Mouse (Mus musculus) MEL (cell line): ENCODE results near the gene Dnmt3l.

Experiments used
- CTCF ChIP-seq, 3 experiments: IDR thresholded peaks in 2 of 3; conservative IDR thresholded peaks in 1 of 3; 2 replicates each; pipeline ENCODE4 v1.5.1; 2011 to 2012; ENCODE audit warnings: low read length in 3 of 3, low read depth in 2 of 3, mild to moderate bottlenecking in 2 of 3, improper control_type of control experiment in 1 of 3, inconsistent platforms in 1 of 3, mixed read lengths in 1 of 3, moderate library complexity in 1 of 3; ENCODE audit not compliant: control insufficient read depth in 1 of 3, insufficient read depth in 1 of 3, poor library complexity in 1 of 3, severe bottlenecking in 1 of 3
- ETS1 ChIP-seq: IDR thresholded peaks from 2 replicates; pipeline ENCODE4 v1.6.1; 2012; ENCODE audit warnings: low read depth, mild to moderate bottlenecking, inconsistent platforms, low read length, improper control_type of control experiment, moderate library complexity
- JUND ChIP-seq: IDR thresholded peaks from 2 replicates; pipeline ENCODE4 v1.6.1; 2011; ENCODE audit warnings: low read depth, mild to moderate bottlenecking, improper control_type of control experiment, low read length
- ZC3H11A ChIP-seq: IDR thresholded peaks from 2 replicates; pipeline ENCODE4 v1.6.1; 2012; ENCODE audit warnings: low read depth, mild to moderate bottlenecking, inconsistent platforms, low read length, improper control_type of control experiment

GRCm38 (mm10) chr10:78002316-78002715 lies 39.4 kb upstream of the Dnmt3l start:
- TF ChIP-seq ETS1: no peak
- no peak for TF ChIP-seq CTCF (IDR thresholded peaks at IDR 0.05 in 2 of 3, conservative IDR thresholded peaks at IDR 0.05 in 1 of 3; ENCODE audit: control insufficient read depth in 1 of 3, insufficient read depth in 1 of 3, low read depth in 2 of 3, low read length in 3 of 3, poor library complexity in 1 of 3, severe bottlenecking in 1 of 3)
- no peak for TF ChIP-seq ZC3H11A
- TF ChIP-seq JUND: no peak
